8 mouse cellular contexts compared by ENCODE assay signal in genomic region chr4:58552229-58552628, GRCm38 (mm10). TPM values are rescaled to one million over a fixed set of nuclear protein-coding genes. Genes with fewer than 3 reads are reported as not detected.
A peak's percentile ranks its signal among the peaks of the same experiment; 100 is the strongest.
DNase-seq lines count a peak whose midpoint lies in the region; ATAC-seq and TF ChIP-seq lines count a peak whose summit lies in the region.

No protein-coding gene starts in this region.

- no peak for ATAC-seq in embryonic facial prominence, embryonic 14.5 days (ENCODE audit: low read depth)
- no peak for ATAC-seq in intestine, embryonic 14.5 days (replicated peaks; ENCODE audit: low FRiP score, low TSS enrichment, low read depth)
- no peak for ATAC-seq in monocyte, adult 5-6 weeks (replicated peaks; ENCODE audit: insufficient number of reproducible peaks, low FRiP score, low TSS enrichment, poor library complexity, severe bottlenecking)

- peaks cover 12% of the 10 kb centered on the region; the same call in 1 of the 2 replicates for H3K36me3 ChIP-seq in embryonic facial prominence, embryonic 14.5 days (ENCODE audit: control insufficient read depth, insufficient read depth, low read length)
- 0 out of 2 replicates have a peak, but pooled peaks cover 10% of the 10 kb centered on the region for H3K36me3 ChIP-seq in intestine, embryonic 14.5 days (ENCODE audit: control insufficient read depth, insufficient read depth, low read length)
- peaks cover 5% of the 10 kb centered on the region for H3K36me3 ChIP-seq in myocyte (ENCODE audit: control insufficient read depth, insufficient read depth)

- TF ChIP-seq CTCF in left cerebral cortex, adult 2 months (IDR thresholded peaks at IDR 0.05), result no peak

- intact Hi-C loops in left cerebral cortex, adult 2 months (cut with DNase I), result loop anchor here (5.0 kb wide), 3 partner anchors 75 to 285 kb away; no protein-coding TSS in a partner anchor

- WGBS in embryonic facial prominence, embryonic 14.5 days, result 2% methylated on average over 10 of the region's 10 CpGs
- 4% methylated on average over 10 of the region's 10 CpGs for WGBS in intestine, embryonic 14.5 days

- H3K4me1 ChIP-seq in embryonic facial prominence, embryonic 14.5 days (ENCODE audit: control insufficient read depth, insufficient read depth, low read length), result peaks cover 39% of the 10 kb centered on the region
- H3K4me1 ChIP-seq in intestine, embryonic 14.5 days (replicated peaks; ENCODE audit: control insufficient read depth, insufficient read depth, low read length), result peaks cover 42% of the 10 kb centered on the region

- no peak for TF ChIP-seq POLR2A in myocyte (IDR thresholded peaks at IDR 0.05; ENCODE audit: insufficient read length, low read depth)

- H3K27ac ChIP-seq in left cerebral cortex, adult 2 months, result peak overlapping the region; percentile 11; the same call in 1 of the 2 replicates
- peak overlapping the region; percentile 97 for H3K27ac ChIP-seq in embryonic facial prominence, embryonic 14.5 days (replicated peaks; ENCODE audit: low read depth, low read length)
- peak overlapping the region; percentile 89 for H3K27ac ChIP-seq in intestine, embryonic 14.5 days (ENCODE audit: low read depth)

- H3K9ac ChIP-seq in embryonic facial prominence, embryonic 14.5 days (ENCODE audit: low read depth, low read length), result peak overlapping the region; percentile 93
- peak overlapping the region; percentile 80 for H3K9ac ChIP-seq in intestine, embryonic 14.5 days (ENCODE audit: low read length)

- H3K9me3 ChIP-seq in embryonic facial prominence, embryonic 14.5 days (ENCODE audit: control insufficient read depth, low read length), result no peaks in the 10 kb centered on the region
- no peaks in the 10 kb centered on the region for H3K9me3 ChIP-seq in intestine, embryonic 14.5 days (ENCODE audit: control insufficient read depth, low read length)

- H3K4me2 ChIP-seq in embryonic facial prominence, embryonic 14.5 days (ENCODE audit: low read depth, low read length), result peak overlapping the region; percentile 92
- peak overlapping the region; percentile 95 for H3K4me2 ChIP-seq in intestine, embryonic 14.5 days (ENCODE audit: low read length)
- peak overlapping the region; percentile 87 for H3K4me2 ChIP-seq in myocyte (ENCODE audit: low read depth)

- H3K27me3 ChIP-seq in embryonic facial prominence, embryonic 14.5 days (replicated peaks; ENCODE audit: control insufficient read depth, insufficient read depth, low read length), result no peaks in the 10 kb centered on the region
- H3K27me3 ChIP-seq in intestine, embryonic 14.5 days (replicated peaks; ENCODE audit: control insufficient read depth, insufficient read depth, low read length), result no peaks in the 10 kb centered on the region
- H3K27me3 ChIP-seq in myocyte (ENCODE audit: control insufficient read depth, insufficient read depth, insufficient read length), result no peaks in the 10 kb centered on the region

- H3K4me3 ChIP-seq in left cerebral cortex, adult 2 months, result peak overlapping the region; percentile 61
- peak overlapping the region; percentile 87 for H3K4me3 ChIP-seq in embryonic facial prominence, embryonic 14.5 days (ENCODE audit: low read depth, low read length)
- H3K4me3 ChIP-seq in intestine, embryonic 14.5 days (ENCODE audit: low read depth, low read length), result peak overlapping the region; percentile 63
- peak overlapping the region; percentile 67 for H3K4me3 ChIP-seq in myocyte

- peak overlapping the region; percentile 59 for H3ac ChIP-seq in myocyte (ENCODE audit: control insufficient read depth, insufficient read length)

- peaks cover 24% of the 10 kb centered on the region for H3K79me2 ChIP-seq in myocyte (ENCODE audit: control insufficient read depth, insufficient read depth)

- no peak for DNase-seq in left cerebral cortex, adult 2 months (ENCODE audit: extremely low spot score in 1 of 2, low spot score in 2 of 2)
- DNase-seq in left cerebral cortex, adult 8-10 months (ENCODE audit: low spot score in 2 of 2), result no peak
- no peak for DNase-seq in embryonic facial prominence, embryonic 14.5 days (ENCODE audit: low spot score)
- no peak for DNase-seq in intestine, embryonic 14.5 days (ENCODE audit: low spot score)
- DNase-seq in right cerebral cortex, postnatal 4 days, result no peak
- no peak for DNase-seq in cerebellum, postnatal 36 days

TF ChIP-seq in myocyte, 11 proteins besides CTCF, POLR2A, EP300 and RAD21:
- TF ChIP-seq USF1 (IDR thresholded peaks at IDR 0.05; ENCODE audit: low read depth) (no peak), MYOG (IDR thresholded peaks at IDR 0.05; ENCODE audit: control insufficient read depth in 1 of 3, insufficient read depth in 1 of 3, insufficient read length in 2 of 3, low read depth in 2 of 3) (no peak), POLR2AphosphoS2 (IDR thresholded peaks at IDR 0.05; ENCODE audit: insufficient read length, low read depth) (no peak), SRF (IDR thresholded peaks at IDR 0.05; ENCODE audit: control insufficient read depth, insufficient read length, low read depth) (no peak), E2F4 (IDR thresholded peaks at IDR 0.05; ENCODE audit: insufficient read depth) (no peak), MYOD1 (IDR thresholded peaks at IDR 0.05; ENCODE audit: control insufficient read depth in 1 of 3, insufficient read length in 2 of 3, low read depth in 2 of 3) (no peak), CEBPB (IDR thresholded peaks at IDR 0.05; ENCODE audit: insufficient read depth, poor library complexity, severe bottlenecking) (no peak), TCF3 (IDR thresholded peaks at IDR 0.05; ENCODE audit: insufficient read length, low read depth) (no peak), MAX (IDR thresholded peaks at IDR 0.05; ENCODE audit: low read depth) (no peak), REST (IDR thresholded peaks at IDR 0.05; ENCODE audit: insufficient read depth, insufficient read length) (no peak), TCF12 (IDR thresholded peaks at IDR 0.05; ENCODE audit: insufficient read depth, poor library complexity, severe bottlenecking) (no peak)

RNA-seq across cellular contexts. Expression of gene Lpar1, which starts 1.5 kb away (rescaled TPM):
- total RNA-seq in left cerebral cortex, adult 2 months (2021), result 10 to 100 TPM; 14.5 to 17.5 TPM
- 10 to 100 TPM; 19.7 to 27.2 (median 22.5) TPM for total RNA-seq in left cerebral cortex, adult 8-10 months (2022)
- polyA plus RNA-seq in embryonic facial prominence, embryonic 14.5 days (2014; fragmentation: Nextera tagmentation; extraction: Ambion mirVana), result 115 and 137 TPM in 2 replicates
- polyA plus RNA-seq in intestine, embryonic 14.5 days (2014; fragmentation: Nextera tagmentation; extraction: Ambion mirVana), result 57.0 and 66.2 TPM in 2 replicates
- polyA plus RNA-seq in myocyte (2012; fragmentation: generic; extraction: Trizol), result 14.1 TPM
- 0.19 TPM in 1 of 3 replicates, not detected in the others for total RNA-seq in monocyte, adult 5-6 weeks (2017)

Comparison
In these comparisons a context has a peak if more than half of its experiments do, and no peak if none do; other contexts are left out.
1. H3K27ac ChIP-seq: peak in every context shown above with its lines; median percentile 97 in embryonic facial prominence, embryonic 14.5 days; 89 in intestine, embryonic 14.5 days; 11 in left cerebral cortex, adult 2 months.
2. RNA of gene Lpar1, which starts 1.5 kb away (total RNA-seq): 19.7 to 27.2 TPM in left cerebral cortex, adult 8-10 months and 14.5 to 17.5 TPM in left cerebral cortex, adult 2 months; 0.19 TPM in monocyte, adult 5-6 weeks; every median in the first group is over 10 times any median in the second.
3. Peak in every context shown above with its lines, with median percentiles within 50 percentile points of each other: H3K4me3 ChIP-seq and H3K4me2 ChIP-seq.